Mouse (Mus musculus) forebrain, embryonic 13.5 days (tissue): Measurements from ENCODE around the gene Mrps30. TPM values are rescaled to one million over a fixed set of nuclear protein-coding genes. Genes with fewer than 3 reads are reported as not detected.
A peak's percentile ranks its signal among the peaks of the same experiment; 100 is the strongest.
"Not testable (repeated sequence)": the region's sequence is repeated elsewhere in the genome, so short reads cannot be mapped to it uniquely, and the experiment has no call there.

Experiments used
- ATAC-seq: fragments of 200-750 bp; cut with Nextera tagmentation; 2 replicates; pipeline ENCODE4 v1.8.0; 2017
- H3K27ac ChIP-seq: fragments of 300-500 bp; sonication (generic); 2 replicates; pipeline ENCODE4 v1.5.1; 2015; ENCODE audit warnings: inconsistent platforms, mild to moderate bottlenecking, moderate library complexity
- H3K27me3 ChIP-seq: fragments of 300-500 bp; sonication (generic); 2 replicates; pipeline ENCODE4 v1.6.1; 2015; ENCODE audit warnings: mild to moderate bottlenecking, inconsistent platforms
- H3K36me3 ChIP-seq: fragments of 300-500 bp; sonication (generic); 2 replicates; pipeline ENCODE4 v1.6.1; 2015; ENCODE audit warnings: mild to moderate bottlenecking, inconsistent platforms; ENCODE audit not compliant: poor library complexity, severe bottlenecking
- H3K4me1 ChIP-seq: fragments of 300-500 bp; sonication (generic); 2 replicates; pipeline ENCODE4 v1.6.1; 2015; ENCODE audit warnings: inconsistent platforms
- H3K4me2 ChIP-seq: fragments of 300-500 bp; sonication (generic); 2 replicates; pipeline ENCODE4 v1.6.1; 2015; ENCODE audit warnings: inconsistent platforms, mild to moderate bottlenecking, moderate library complexity
- H3K4me3 ChIP-seq: fragments of 300-500 bp; sonication (generic); 2 replicates; pipeline ENCODE4 v1.5.1; 2015; ENCODE audit warnings: mild to moderate bottlenecking, inconsistent platforms
- H3K9ac ChIP-seq: fragments of 300-500 bp; sonication (generic); 2 replicates; pipeline ENCODE4 v1.6.1; 2015; ENCODE audit warnings: mild to moderate bottlenecking, inconsistent platforms
- H3K9me3 ChIP-seq: fragments of 300-500 bp; sonication (generic); replicated peaks from 2 replicates; pipeline ENCODE4 v1.6.1; 2016; ENCODE audit warnings: inconsistent platforms
- WGBS: fragments of 180-500 bp; shearing (Covaris S2); methylation state at CpG from one replicate; pipeline ENCODE4 v1.1.7; 2015; 5-methylcytosine and 5-hydroxymethylcytosine counted together
- polyA plus RNA-seq: library from polyadenylated mRNA; unstranded; fragments of >200 nt; fragmentation: Nextera tagmentation; extraction: Ambion mirVana; gene quantifications from 2 replicates; pipeline ENCODE4 v1.2.1, GENCODE M21; 2015

The Mrps30 gene
- 26.0 and 26.1 TPM in 2 replicates for polyA plus RNA-seq

- Histone ChIP-seq H3K4me1 (peaks cover 14% of the 10 kb centered on the region), H3K27me3 (no peaks in the 10 kb centered on the region), H3K9ac (peak within 1 kb of the TSS; percentile 90), H3K36me3 (peaks cover 30% of the 10 kb centered on the region), H3K27ac (peak within 1 kb of the TSS; percentile 51), H3K9me3 (no peaks in the 10 kb centered on the region), H3K4me3 (peak within 1 kb of the TSS; percentile 91), H3K4me2 (peak within 1 kb of the TSS; percentile 88)
- ATAC-seq, result peak; percentile 99
- under 1% methylated on average over 81 of the region's 93 CpGs for WGBS
Measured at GRCm38 (mm10) chr13:118386511-118387447, at the start of gene Mrps30, which contains the start of gene B430218F22Rik. Gene Mrps30, minus strand, starts transcription at chr13:118387252. Gene B430218F22Rik, plus strand, starts transcription at chr13:118386630.

GRCm38 (mm10) chr13:118420847-118421246, 33.8 kb upstream of the Mrps30 start:
- H3K27ac ChIP-seq, result no peak overlapping the region
- no peaks in the 10 kb centered on the region for H3K9me3 ChIP-seq
- no peaks in the 10 kb centered on the region for H3K4me1 ChIP-seq
- no peaks in the 10 kb centered on the region for H3K36me3 ChIP-seq
- 96% methylated on average over 1 of the region's 1 CpGs for WGBS
- ATAC-seq, result no peak
- no peak overlapping the region for H3K4me3 ChIP-seq
- no peak overlapping the region for H3K4me2 ChIP-seq
- H3K27me3 ChIP-seq, result no peaks in the 10 kb centered on the region
- H3K9ac ChIP-seq, result no peak overlapping the region

GRCm38 (mm10) chr13:118420408-118420807, 33.4 kb upstream of the Mrps30 start:
- Histone ChIP-seq H3K4me1 (no peaks in the 10 kb centered on the region), H3K36me3 (no peaks in the 10 kb centered on the region), H3K4me3 (no peak overlapping the region), H3K27me3 (no peaks in the 10 kb centered on the region), H3K9ac (no peak overlapping the region), H3K27ac (no peak overlapping the region), H3K9me3 (no peaks in the 10 kb centered on the region), H3K4me2 (no peak overlapping the region)
- no peak for ATAC-seq
- 82% methylated on average over 1 of the region's 1 CpGs for WGBS

GRCm38 (mm10) chr13:118418163-118418562, 31.1 kb upstream of the Mrps30 start:
- H3K9ac ChIP-seq, result no peak overlapping the region
- 37% methylated on average over 4 of the region's 4 CpGs for WGBS
- ATAC-seq, result no peak
- H3K4me1 ChIP-seq, result no peaks in the 10 kb centered on the region
- no peaks in the 10 kb centered on the region for H3K36me3 ChIP-seq
- H3K27me3 ChIP-seq, result no peaks in the 10 kb centered on the region
- no peak overlapping the region for H3K4me3 ChIP-seq
- no peak overlapping the region for H3K4me2 ChIP-seq
- H3K27ac ChIP-seq, result no peak overlapping the region
- H3K9me3 ChIP-seq, result no peaks in the 10 kb centered on the region

GRCm38 (mm10) chr13:118411297-118411992, 24.4 kb upstream of the Mrps30 start:
- 87% methylated on average over 6 of the region's 6 CpGs for WGBS
- Histone ChIP-seq H3K9ac (no peak overlapping the region), H3K27me3 (no peaks in the 10 kb centered on the region), H3K27ac (no peak overlapping the region), H3K9me3 (no peaks in the 10 kb centered on the region), H3K36me3 (no peaks in the 10 kb centered on the region), H3K4me3 (no peak overlapping the region), H3K4me2 (no peak overlapping the region), H3K4me1 (no peaks in the 10 kb centered on the region)
- ATAC-seq, result no peak

- H3K4me2 ChIP-seq, result no peak overlapping the region
- no peaks in the 10 kb centered on the region for H3K36me3 ChIP-seq
- H3K9ac ChIP-seq, result no peak overlapping the region
- no peaks in the 10 kb centered on the region for H3K27me3 ChIP-seq
- ATAC-seq, result peak; percentile 80
- no peak overlapping the region for H3K27ac ChIP-seq
- H3K4me1 ChIP-seq, result no peaks in the 10 kb centered on the region
- no peaks in the 10 kb centered on the region for H3K9me3 ChIP-seq
- H3K4me3 ChIP-seq, result no peak overlapping the region
Measured at GRCm38 (mm10) chr13:118403544-118403943, 16.5 kb upstream of the Mrps30 start.

GRCm38 (mm10) chr13:118400340-118400739, 13.3 kb upstream of the Mrps30 start:
- Histone ChIP-seq H3K36me3 (no peaks in the 10 kb centered on the region), H3K9me3 (no peaks in the 10 kb centered on the region), H3K4me3 (no peak overlapping the region), H3K27me3 (no peaks in the 10 kb centered on the region), H3K9ac (no peak overlapping the region), H3K4me2 (no peak overlapping the region), H3K4me1 (no peaks in the 10 kb centered on the region), H3K27ac (no peak overlapping the region)
- ATAC-seq, result no peak
- whole genome bisulfite sequencing, result 81% methylated on average over 6 of the region's 6 CpGs

- no peaks in the 10 kb centered on the region for H3K4me1 ChIP-seq
- ATAC-seq, result no peak
- H3K9ac ChIP-seq, result no peak overlapping the region
- no peaks in the 10 kb centered on the region for H3K27me3 ChIP-seq
- WGBS, result 94% methylated on average over 3 of the region's 3 CpGs
- no peaks in the 10 kb centered on the region for H3K9me3 ChIP-seq
- H3K4me2 ChIP-seq, result no peak overlapping the region
- no peaks in the 10 kb centered on the region for H3K36me3 ChIP-seq
- H3K27ac ChIP-seq, result no peak overlapping the region
- H3K4me3 ChIP-seq, result no peak overlapping the region
Measured at GRCm38 (mm10) chr13:118395803-118396202, 8.8 kb upstream of the Mrps30 start.

- Histone ChIP-seq H3K36me3 (peaks cover 24% of the 10 kb centered on the region), H3K4me1 (peaks cover 14% of the 10 kb centered on the region), H3K4me3 (peak overlapping the region; percentile 91), H3K4me2 (peak overlapping the region; percentile 88)
- H3K27ac ChIP-seq, H3K9me3 ChIP-seq, H3K27me3 ChIP-seq, H3K9ac ChIP-seq: not testable (repeated sequence)
- 10% methylated on average over 10 of the region's 10 CpGs for WGBS
- ATAC-seq, result peak; percentile 75
Measured at GRCm38 (mm10) chr13:118387448-118387801, 373 bp upstream of the Mrps30 start.

- H3K27ac ChIP-seq, result no peak overlapping the region
- peaks cover 62% of the 10 kb centered on the region for H3K36me3 ChIP-seq
- no peak for ATAC-seq
- H3K4me1 ChIP-seq, result peaks cover 4% of the 10 kb centered on the region
- H3K27me3 ChIP-seq, result no peaks in the 10 kb centered on the region
- no peaks in the 10 kb centered on the region for H3K9me3 ChIP-seq
- H3K4me2 ChIP-seq, result no peak overlapping the region
- no peak overlapping the region for H3K4me3 ChIP-seq
- H3K9ac ChIP-seq, result no peak overlapping the region
- 91% methylated on average over 10 of the region's 10 CpGs for WGBS
Measured at GRCm38 (mm10) chr13:118380381-118380780, 6.7 kb downstream of the Mrps30 start.

GRCm38 (mm10) chr13:118379155-118379554, 7.9 kb downstream of the Mrps30 start:
- H3K27ac ChIP-seq, result no peak overlapping the region
- no peak overlapping the region for H3K4me2 ChIP-seq
- ATAC-seq, result 0 out of 2 replicates have a peak, but pooled peaks have one; percentile 28
- H3K9me3 ChIP-seq, result no peaks in the 10 kb centered on the region
- peaks cover 55% of the 10 kb centered on the region for H3K36me3 ChIP-seq
- no peak overlapping the region for H3K9ac ChIP-seq
- H3K4me1 ChIP-seq, result no peaks in the 10 kb centered on the region
- no peak overlapping the region for H3K4me3 ChIP-seq
- 81% methylated on average over 1 of the region's 1 CpGs for WGBS
- no peaks in the 10 kb centered on the region for H3K27me3 ChIP-seq

GRCm38 (mm10) chr13:118372871-118373270, 14.2 kb downstream of the Mrps30 start:
- ATAC-seq, result no peak
- no peak overlapping the region for H3K9ac ChIP-seq
- no peak overlapping the region for H3K4me2 ChIP-seq
- H3K36me3 ChIP-seq, result peaks cover 7% of the 10 kb centered on the region
- no peak overlapping the region for H3K27ac ChIP-seq
- 93% methylated on average over 4 of the region's 4 CpGs for WGBS
- H3K4me3 ChIP-seq, result no peak overlapping the region
- H3K27me3 ChIP-seq, result no peaks in the 10 kb centered on the region
- H3K9me3 ChIP-seq, result no peaks in the 10 kb centered on the region
- no peaks in the 10 kb centered on the region for H3K4me1 ChIP-seq
